Mouse (Mus musculus) gastrocnemius, postnatal 36 days (tissue): Measurements from ENCODE around the gene Gm11487. TPM values are rescaled to one million over a fixed set of nuclear protein-coding genes. Genes with fewer than 3 reads are reported as not detected.
"Not testable (repeated sequence)": the region's sequence is repeated elsewhere in the genome, so short reads cannot be mapped to it uniquely, and the experiment has no call there.

Experiments
- DNase-seq, 2 experiments: peaks; one replicate each; pipeline ENCODE4 v3.0.0; 2022
- intact Hi-C: fragments of 180-260 bp; cut with DNase I; formaldehyde crosslinking; loops from one replicate; pipeline ENCODE4 v1.15.1; 2025
- long read RNA-seq, 2 experiments: library from polyadenylated mRNA; stranded (forward); transcript quantifications; one replicate each; pipeline ENCODE4 v2.0.0; 2021
- total RNA-seq, 2 experiments: library from RNA; stranded (reverse); gene quantifications; 2 replicates each; pipeline ENCODE4 v1.2.3; 2021

The Gm11487 gene
- not detected for total RNA-seq
- long read RNA-seq, experiment 1, result 0 reads
- long read RNA-seq, experiment 2, result 0 reads

- intact Hi-C loops, result not testable (repeated sequence)
Measured at GRCm38 (mm10) chr4:73404972-73405371, at the start of gene Gm11487. Gm11487 (minus strand) TSS chr4:73405072.

GRCm38 (mm10) chr4:73444715-73445114 lies 39.8 kb upstream of the Gm11487 start:
- no peak for DNase-seq
- intact Hi-C loops, result no loop called here

More at GRCm38 (mm10) chr4:73404972-73405371, at the start of gene Gm11487:
- not testable (repeated sequence) for DNase-seq

- DNase-seq, result no peak
Measured at GRCm38 (mm10) chr4:73442568-73442967, 37.7 kb upstream of the Gm11487 start.

GRCm38 (mm10) chr4:73425903-73426302 lies 21.0 kb upstream of the Gm11487 start:
- DNase-seq, result no peak
- intact Hi-C loops, result no loop called here

More at GRCm38 (mm10) chr4:73442568-73442967, 37.7 kb upstream of the Gm11487 start:
- intact Hi-C loops, result no loop called here

GRCm38 (mm10) chr4:73423049-73423448 lies 18.2 kb upstream of the Gm11487 start:
- intact Hi-C loops, result no loop called here
- DNase-seq, result no peak

- no peak for DNase-seq
- intact Hi-C loops, result no loop called here
Measured at GRCm38 (mm10) chr4:73366534-73366933, 38.3 kb downstream of the Gm11487 start.

Other genes starting within 250 kb of the Gm11487 start
- gene Gm11238, start 202.8 kb upstream of the Gm11487 start, total RNA-seq, result not detected
- not detected for gene Gm11237, start 217.9 kb upstream of the Gm11487 start, total RNA-seq
- gene Gm11236, start 233.0 kb upstream of the Gm11487 start, total RNA-seq, result not detected